Mouse (Mus musculus): ENCODE data around the gene Ephb2.

DNA sequence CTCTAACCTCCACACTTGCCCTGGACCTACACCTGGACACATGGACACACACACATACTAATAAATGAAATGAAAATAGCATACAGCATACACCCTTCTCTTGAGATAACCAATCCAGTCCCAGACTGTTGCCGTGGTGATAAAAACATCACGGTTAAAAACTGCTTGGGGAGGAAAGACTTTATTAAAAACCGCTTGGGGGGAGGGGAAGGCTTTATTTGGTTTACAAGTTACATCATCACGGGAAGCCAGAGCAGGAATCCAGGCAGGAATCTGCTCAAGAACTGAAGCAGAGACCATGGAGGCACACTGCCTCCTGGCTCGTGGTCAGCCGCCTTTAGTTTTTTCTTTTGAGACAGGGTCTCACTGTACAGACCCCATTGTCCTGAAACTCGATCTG is 222.1 kb downstream of the Ephb2 start:
- TF ChIP-seq MYOD1 (IDR thresholded peaks at IDR 0.05; ENCODE audit: control insufficient read depth in 1 of 3, insufficient read length in 2 of 3, low read depth in 2 of 3): no peak
- TF ChIP-seq MAX (IDR thresholded peaks at IDR 0.05; ENCODE audit: low read depth): no peak
- TF ChIP-seq TCF3 (IDR thresholded peaks at IDR 0.05; ENCODE audit: insufficient read length, low read depth): no peak
- TF ChIP-seq TCF12 (IDR thresholded peaks at IDR 0.05; ENCODE audit: insufficient read depth, poor library complexity, severe bottlenecking): no peak
- no peak for TF ChIP-seq POLR2A (IDR thresholded peaks at IDR 0.05; ENCODE audit: insufficient read length, low read depth)

All from myocyte (in vitro differentiated cells).